Mouse (Mus musculus) gastrocnemius, postnatal 25 days (tissue): ENCODE measurements around the gene Nfatc2. TPM values are rescaled to one million over a fixed set of nuclear protein-coding genes. Genes with fewer than 3 reads are reported as not detected.

ENCODE experiments used
- DNase-seq: peaks from one replicate; pipeline ENCODE4 v3.0.0; 2022
- total RNA-seq, 2 experiments: library from RNA; stranded (reverse); gene quantifications; 1 replicate in 1 of 2; 2 replicates in 1 of 2; pipeline ENCODE4 v1.2.3; 2021

Gene Nfatc2
- total RNA-seq, 2 experiments from 2014 or later, result 6.4 to 7.7 TPM

- DNase-seq, result no peak
These were observed 111.5 kb downstream of the Nfatc2 start for GRCm38 (mm10) chr2:168489953-168490352.

- no peak for DNase-seq
These were observed 113.1 kb downstream of the Nfatc2 start for GRCm38 (mm10) chr2:168488158-168488925.

DNA sequence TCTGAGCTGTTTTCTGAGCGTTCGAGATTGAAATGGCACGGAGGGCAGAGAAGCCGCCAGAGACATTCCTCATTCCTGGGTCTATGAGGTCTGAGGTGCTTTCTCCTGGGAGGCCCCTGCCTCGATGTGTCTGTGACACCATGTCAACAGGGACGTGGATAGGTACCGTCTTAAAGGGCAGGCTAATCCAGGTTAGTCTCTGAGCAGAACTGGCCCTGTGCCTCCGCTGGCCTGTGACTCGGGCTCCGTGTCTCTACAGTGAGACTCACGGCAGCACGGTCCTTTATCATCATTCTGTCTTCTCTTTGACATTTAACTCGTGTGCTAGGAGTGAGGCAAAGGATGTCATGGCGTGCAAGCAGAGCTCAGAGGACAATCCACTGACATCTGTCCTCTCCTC lies 120.3 kb downstream of the Nfatc2 start:
- DNase-seq, result no peak

GRCm38 (mm10) chr2:168480692-168481091 lies 120.8 kb downstream of the Nfatc2 start:
- DNase-seq, result peak; percentile 26

DNA sequence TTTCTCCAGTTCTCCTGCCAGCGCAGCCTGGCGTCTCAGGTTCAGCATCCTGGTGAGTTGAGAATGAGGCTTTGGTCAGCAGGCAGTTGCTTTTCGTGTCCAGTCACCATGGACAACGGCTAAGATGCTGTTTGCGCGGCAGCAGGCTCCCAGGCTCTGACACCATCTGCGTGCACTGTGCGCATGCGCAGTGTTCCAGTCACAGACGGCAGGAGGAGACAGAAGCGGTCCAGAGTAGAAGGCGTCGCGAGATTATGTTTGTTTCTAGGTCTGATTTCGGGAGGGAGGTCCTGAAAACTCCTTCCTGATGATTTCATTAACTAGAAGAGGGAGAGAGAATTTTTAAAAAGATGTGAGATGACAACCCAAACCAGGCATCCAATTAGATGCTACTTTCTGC lies 121.5 kb downstream of the Nfatc2 start:
- no peak for DNase-seq

DNA sequence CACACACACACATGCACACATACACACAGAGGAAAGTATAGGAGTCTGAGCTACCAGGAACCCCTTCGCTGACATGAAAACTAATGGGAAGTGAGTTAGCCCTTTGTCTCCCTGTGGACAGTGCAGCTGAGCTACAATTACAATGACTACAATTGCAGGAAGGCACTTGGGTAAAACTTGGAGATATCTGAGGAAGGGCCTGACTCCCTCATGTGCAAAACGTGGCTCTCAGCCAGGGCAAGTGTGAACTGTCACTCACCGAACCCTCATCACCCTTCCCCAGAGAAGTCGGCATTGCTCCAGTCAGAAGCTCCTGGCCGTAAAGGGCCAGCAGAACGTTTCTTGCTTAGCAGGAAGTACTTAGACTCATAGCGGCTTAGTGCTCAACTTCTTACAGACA lies 123.0 kb downstream of the Nfatc2 start:
- DNase-seq, result no peak

GRCm38 (mm10) chr2:168473496-168473895 lies 128.0 kb downstream of the Nfatc2 start:
- no peak for DNase-seq

DNA sequence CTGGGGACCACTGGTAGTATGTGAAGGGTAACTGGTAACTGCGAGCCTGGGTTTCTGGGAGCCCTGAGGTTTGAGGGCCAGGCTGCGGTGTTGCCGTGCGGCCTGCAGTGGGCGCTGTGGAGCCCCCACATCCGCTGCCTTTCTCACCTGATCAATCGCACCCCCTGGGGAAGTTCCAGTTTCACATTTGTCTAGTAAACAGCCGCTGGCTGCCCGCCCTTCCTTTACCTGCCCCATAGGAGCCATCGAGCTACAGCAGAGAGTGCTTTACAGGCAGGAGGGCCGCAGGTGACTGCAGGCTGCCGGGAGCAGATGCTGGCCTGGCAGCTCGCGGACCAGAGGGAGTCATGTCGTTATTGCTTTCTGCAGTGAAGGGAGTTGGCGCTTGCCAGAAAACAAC lies 128.6 kb downstream of the Nfatc2 start:
- peak; percentile 48 for DNase-seq

- peak; percentile 72 for DNase-seq
These were observed 132.4 kb downstream of the Nfatc2 start for GRCm38 (mm10) chr2:168469032-168469431.

DNA sequence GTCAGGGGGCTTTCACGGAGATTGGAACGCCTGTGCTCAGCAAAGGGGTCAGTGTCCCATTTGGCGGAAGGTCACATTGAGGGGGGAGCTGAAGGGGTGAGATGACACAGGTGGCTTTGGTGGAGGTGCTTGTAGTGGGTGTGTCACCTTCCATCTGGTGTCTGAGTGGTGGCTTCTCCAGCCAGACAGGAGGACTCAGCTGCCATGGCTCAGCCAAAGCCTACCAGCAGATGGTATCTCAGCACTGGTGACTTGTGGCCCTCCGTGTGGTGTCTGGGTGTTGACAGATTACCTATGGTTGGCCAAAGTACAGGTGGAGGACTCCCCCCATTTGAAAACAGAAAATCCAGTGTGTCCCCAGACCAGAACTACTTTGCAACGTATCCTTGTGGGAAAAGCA lies 134.3 kb downstream of the Nfatc2 start:
- no peak for DNase-seq

GRCm38 (mm10) chr2:168466066-168466465 lies 135.4 kb downstream of the Nfatc2 start:
- peak; percentile 74 for DNase-seq

GRCm38 (mm10) chr2:168465646-168466045 lies 135.8 kb downstream of the Nfatc2 start:
- DNase-seq, result no peak

DNA sequence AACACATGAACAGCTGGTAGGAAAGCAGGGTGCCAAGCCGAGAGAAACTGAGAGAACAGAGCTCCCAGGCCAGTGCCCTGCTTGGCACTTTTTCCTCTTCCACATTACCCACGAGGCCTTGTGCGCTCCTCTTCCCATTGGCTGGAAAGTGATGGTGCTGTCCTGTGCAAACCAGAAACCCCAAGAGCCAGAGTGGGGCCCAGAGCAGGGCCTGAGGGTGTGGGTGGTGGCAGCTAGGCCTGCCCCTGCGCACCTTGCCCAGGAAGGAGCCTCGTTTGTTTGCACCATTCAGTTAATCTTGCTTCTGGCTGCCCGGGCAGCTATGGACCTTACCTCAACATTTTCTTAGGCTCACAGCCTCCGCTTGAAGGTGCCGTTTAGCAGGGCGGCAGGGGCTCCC lies 139.6 kb downstream of the Nfatc2 start:
- DNase-seq, result no peak

DNA sequence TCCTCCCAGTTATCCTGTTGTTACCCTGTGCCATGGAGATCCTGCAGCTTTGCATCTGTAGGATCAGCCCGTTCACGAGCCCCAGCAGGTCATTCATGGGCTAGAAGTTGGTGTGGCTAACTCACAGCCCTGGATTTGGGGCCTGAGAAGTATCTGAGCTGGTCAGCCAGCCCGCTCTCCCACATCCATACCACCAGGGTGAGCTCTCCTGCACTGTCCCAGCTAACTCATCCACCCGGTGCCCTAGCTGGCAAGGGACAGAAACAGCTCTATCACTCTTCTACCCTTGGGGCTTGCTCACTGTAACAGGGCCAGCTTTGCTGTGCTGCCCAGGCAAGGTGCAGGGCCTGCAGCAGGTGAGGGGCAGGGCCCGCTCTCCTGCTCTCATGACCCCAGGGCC lies 141.8 kb downstream of the Nfatc2 start:
- DNase-seq, result no peak

- DNase-seq, result peak; percentile 32
These were observed 142.9 kb downstream of the Nfatc2 start for GRCm38 (mm10) chr2:168458583-168458982.

DNA sequence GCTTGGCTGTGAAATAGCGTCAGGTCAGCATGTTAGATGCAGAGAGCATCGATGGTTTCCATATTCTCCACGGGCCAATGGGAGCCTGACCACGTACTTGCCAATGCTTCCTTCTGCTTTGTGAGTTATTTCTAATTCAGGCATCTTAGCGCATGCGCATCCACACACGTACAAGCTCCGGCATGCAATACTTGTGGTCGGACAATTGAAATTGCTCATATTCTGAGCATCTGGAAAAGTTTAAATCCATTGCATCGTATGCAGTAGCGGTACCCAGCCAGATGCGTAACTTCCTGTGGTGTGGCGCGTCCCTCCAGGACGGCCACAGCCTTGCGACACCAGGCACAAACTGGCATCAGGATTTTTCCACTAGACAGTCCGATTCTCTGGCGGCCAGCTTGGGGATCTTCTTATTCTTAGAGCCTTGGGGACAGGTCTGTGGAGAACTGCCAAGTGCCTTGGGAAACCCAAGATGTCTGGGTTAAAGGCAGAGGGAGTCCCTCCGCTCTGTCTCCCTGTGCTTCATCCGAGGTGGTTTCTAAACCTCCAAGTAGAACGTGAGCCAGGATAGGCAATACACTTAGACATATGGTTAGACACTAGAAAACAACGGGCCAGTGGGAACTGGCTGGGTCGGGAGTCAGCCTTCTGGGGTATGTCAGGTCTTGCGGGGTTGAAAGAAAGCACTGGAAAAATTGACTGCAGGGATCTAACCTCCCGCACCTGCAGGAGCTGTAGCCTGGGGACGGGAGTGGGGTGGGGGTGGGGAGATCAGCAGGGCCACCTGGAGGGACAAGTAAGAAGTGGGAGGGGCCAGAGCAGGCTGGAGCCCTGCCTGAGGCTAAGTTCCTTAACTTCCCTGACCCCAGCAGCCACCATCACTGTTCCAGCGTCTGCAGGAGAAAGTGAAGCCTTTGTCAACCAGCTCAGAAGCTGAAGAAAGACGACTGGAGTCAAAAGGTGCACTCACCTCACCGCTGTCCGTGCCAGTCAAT lies 149.4 kb downstream of the Nfatc2 start:
- no peak for DNase-seq

DNA sequence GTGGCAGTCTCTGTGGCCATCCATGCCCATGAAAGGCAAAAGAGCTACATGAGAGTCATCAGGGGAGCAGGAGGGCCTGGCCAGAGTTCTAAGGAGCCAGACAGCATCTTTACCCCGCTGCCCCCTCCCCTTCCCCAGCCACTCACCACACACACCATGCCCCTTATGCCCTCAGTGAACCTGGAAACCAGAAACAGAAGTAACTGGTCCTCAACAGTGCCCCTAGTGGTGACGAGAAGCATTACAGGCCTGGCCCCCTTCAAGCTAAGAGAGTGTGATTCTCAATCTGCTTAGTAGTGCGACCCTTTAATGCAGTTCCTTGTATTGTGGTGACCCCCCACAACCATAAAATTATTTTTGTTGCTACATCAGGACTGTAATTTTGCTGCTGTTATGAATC lies 150.5 kb downstream of the Nfatc2 start:
- DNase-seq, result no peak

DNA sequence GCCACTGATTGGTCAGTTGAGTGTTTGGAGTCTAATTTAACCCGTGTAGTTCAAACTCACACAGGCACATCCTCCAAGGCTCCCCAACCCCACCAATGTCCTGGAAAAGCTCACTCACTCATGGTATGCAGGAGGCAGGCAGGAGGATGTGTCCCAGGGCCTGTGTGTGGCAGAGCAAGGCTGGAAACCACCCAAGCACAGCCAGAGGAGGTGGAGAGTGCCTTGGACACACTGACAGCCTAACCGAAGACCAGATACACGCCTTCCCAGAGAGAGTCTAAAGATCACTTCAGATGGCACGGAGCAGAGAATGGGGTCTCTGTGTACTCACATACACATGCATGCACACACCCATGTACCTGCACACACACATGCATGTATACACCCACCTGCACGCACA lies 153.4 kb downstream of the Nfatc2 start:
- no peak for DNase-seq

- DNase-seq, result no peak
These were observed 153.9 kb downstream of the Nfatc2 start for GRCm38 (mm10) chr2:168447601-168448000.

DNA sequence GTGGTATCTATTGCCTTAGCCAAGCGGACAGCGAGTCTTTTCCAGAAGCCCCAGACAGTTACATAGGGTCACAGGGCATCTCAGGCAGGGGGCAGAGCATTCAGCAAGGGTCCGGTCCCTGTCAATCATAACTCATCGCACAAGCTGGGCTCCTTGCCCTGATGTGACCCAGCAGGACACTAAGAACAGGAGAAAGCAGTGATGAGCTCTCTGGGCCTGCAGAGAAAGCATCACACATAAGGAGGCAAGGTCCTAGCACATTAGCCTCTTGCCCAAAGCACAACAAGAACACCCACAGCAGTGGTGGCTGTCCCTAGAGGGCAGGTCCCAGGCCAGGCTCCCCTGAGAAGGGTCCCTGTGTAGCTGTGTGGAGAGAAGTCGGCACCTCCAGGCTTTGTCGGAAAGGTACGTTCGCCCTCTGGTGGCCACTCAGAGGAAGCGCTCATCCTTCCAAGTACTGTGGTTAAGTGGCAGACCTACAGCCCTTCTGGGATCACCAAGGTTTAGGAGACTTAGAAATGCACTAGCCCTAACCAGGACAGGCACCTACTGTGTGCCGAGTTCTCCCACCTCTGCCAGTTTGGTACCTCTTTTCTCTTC lies 156.1 kb downstream of the Nfatc2 start:
- DNase-seq, result no peak

- DNase-seq, result no peak
These were observed 157.3 kb downstream of the Nfatc2 start for GRCm38 (mm10) chr2:168444126-168444525.

DNA sequence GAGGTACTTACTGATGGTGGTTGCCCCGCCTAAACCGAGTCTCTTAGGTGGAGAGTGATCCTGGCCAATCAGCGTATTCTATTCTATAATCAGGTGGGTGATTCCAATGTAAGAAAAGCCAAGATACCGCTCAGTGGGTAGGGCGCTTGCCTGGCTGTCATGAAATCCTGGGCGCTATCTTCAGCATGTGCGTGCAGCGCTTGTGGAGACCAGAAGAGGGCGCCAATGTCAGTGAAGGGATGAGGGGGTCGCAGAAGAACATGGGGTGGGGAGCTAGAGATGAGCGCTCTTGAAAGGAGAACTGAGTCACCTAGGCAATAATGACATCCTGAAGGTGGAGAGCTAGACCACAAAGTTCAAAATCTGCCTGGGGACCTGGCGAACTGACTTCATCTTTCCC lies 160.0 kb downstream of the Nfatc2 start:
- DNase-seq, result no peak

DNA sequence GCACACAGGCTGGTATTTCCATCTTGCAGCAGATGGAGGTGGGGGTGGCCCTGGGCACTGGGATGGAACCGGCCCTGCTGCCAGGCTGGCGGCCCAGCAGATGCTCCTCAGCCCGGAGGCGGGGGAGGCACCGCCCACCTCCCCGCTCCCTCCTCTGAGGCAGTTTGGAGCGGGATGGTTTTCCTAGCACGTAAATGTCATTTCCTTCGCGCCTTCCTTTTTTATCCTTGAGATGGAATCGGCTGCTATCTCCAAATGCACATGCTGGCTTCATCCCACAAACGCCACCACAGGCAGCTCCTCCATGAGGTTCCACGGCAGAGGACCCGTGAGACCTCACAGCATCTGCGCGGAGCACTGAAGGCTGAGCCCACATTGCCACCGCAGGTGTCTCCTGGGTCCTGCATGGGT lies 160.5 kb downstream of the Nfatc2 start:
- no peak for DNase-seq
